Mouse (Mus musculus): ENCODE results near the gene Tnrc6b.

Gene Tnrc6b

DNA sequence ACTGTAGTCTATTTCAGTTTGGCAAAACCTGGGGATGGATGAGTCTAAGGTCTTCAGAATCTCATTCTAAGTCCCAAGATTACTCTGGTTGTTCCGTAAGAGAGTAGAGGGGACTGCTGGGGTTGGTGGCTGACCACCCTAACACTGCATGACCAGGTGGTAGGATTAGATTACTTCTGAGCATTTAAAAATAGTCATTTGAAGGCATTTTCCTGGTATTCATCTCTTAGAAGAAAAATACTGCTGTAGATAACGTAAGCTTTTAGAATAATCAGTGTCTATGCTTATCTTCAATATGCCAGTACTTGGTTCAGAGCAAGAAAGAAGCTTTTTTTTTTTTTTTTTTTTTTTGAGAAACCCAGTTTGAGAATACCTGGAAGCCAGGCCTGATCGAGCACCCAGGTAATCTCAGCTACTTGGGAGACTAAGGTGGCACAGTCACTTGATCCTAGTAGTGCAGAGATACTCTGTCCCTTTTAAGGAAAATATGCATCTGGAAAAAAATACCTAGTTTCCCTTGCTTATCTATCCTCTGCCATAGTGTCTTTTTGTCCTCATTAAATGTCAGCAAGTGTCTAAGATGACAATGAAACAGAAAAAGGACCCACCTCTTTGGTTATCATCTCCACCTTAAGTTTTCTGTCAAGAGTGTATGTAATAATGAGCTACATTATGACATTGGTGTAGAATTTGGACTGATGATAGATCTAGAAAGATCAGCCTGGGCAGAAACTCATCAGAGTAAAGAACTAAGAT is 33.7 kb downstream of the Tnrc6b start:
- TF ChIP-seq GATA4 (IDR thresholded peaks at IDR 0.05; ENCODE audit: insufficient replicate concordance, low read length), result no peak

DNA sequence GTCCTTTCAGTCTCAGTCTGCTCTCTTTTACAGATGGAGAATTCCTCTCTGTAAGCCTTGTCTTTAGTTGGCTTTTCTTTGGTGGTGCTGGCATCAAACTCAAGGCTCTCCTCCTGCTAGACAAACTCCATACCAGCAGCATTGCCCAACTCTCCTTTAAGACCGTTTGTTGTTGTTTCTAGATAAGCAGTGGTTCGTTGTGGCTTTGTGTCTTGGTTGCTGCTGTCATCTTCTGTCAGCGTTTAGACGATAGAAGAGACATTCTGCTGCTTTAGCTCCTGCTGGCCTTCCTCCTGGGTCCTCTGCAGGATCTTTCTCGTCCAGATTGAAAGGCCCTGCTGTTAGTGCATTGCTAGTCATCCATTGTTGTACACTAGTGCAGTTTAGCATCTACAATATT is 37.9 kb downstream of the Tnrc6b start:
- no peak for TF ChIP-seq GATA4 (IDR thresholded peaks at IDR 0.05; ENCODE audit: insufficient replicate concordance, low read length)

DNA sequence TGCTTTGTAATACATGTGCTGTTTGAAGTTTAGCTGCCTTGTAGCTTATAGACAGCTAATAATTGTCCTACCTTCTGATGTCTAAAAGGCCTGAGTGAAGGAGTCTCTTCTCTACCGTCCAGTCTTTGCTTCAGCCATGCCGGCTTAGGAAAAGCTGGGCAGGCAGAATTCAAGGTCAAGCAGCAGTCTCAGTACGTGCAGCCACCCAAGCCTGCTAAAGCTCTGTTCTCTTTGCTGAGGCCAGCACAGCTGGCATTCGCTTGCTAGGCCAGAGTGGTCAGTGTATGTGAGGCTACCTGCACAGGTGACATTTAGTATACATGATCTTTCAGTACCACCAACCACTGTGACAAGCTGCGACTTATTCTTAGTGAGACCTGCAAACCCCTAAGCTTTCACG is 42.2 kb downstream of the Tnrc6b start:
- no peak for TF ChIP-seq GATA4 (IDR thresholded peaks at IDR 0.05; ENCODE audit: insufficient replicate concordance, low read length)

DNA sequence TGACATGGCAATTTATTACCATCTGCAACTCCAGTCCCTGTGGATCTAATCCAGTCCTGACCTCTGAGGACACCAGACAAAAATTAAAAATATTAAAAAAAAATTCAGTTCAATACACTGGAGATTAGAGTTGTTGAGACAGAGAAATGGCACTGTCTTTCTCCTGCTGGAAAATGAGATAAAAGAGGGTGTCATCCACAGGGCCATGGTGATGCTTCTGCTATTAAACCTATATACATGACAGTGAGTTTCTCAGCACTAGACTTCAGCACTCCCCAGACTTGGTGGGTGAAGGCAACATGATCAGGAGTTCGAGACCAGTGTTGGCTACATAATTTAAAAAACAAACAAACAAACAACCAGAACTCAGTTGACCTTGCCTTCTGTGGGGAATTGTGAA is 43.0 kb downstream of the Tnrc6b start:
- no peak for TF ChIP-seq GATA4 (IDR thresholded peaks at IDR 0.05; ENCODE audit: insufficient replicate concordance, low read length)

DNA sequence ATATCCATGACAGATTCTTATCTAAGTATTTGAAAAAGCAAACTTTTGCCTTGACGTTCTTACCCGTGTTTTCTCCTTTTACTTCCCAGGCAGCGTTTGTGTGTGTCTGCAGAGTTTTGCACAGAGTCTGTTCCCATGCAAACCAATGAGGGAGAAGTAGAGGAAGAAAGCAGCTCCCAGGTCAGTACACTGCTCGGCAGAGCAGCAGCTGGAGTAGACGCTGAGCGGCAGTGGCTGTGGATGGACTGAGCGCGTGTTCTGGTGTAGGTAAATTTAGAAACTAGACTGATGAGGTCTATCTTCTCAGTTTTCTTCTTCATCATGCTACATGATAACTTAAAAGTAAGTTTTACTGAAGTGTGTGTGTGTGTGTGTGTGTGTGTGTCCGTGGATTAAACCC is 48.3 kb downstream of the Tnrc6b start:
- TF ChIP-seq GATA4 (IDR thresholded peaks at IDR 0.05; ENCODE audit: insufficient replicate concordance, low read length), result no peak

DNA sequence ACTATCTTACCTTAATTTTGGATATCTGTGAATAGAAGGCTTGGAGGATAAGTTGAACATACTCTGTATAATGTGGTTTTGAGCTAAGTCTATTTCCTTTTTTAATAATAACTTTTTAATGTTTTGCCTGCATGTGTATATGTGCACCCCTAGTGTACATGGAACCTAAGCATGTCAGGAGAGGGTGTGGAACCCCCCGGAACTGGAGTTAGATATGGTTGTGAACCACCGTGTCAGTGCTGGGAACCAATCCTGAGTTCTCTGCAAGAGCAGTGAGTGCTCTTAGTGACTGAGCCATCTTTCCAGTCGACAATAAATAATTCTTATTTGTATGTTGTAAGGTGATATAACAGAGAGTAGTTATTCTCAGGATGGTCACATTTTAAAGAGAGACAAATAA is 49.4 kb downstream of the Tnrc6b start:
- no peak for TF ChIP-seq GATA4 (IDR thresholded peaks at IDR 0.05; ENCODE audit: insufficient replicate concordance, low read length)

DNA sequence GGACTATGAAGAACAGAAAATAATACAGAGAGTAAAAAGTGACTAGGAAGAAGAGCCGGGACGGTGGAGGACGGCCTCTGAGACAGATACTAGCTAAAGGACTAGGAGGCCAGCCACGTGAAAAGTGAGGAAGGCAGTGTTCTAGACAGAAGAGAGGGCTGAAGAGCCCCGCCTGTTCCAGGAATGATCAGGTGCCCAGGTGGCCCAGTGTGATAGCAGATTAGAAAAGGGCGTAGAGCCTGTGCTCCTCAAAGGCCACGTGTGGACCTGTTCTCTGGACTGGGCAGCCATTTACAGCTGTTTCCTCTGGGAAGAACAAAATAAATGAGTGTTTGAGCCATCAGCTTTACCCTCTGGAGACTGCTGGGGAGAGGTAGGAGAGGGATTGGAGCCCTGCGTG is 49.8 kb downstream of the Tnrc6b start:
- no peak for TF ChIP-seq GATA4 (IDR thresholded peaks at IDR 0.05; ENCODE audit: insufficient replicate concordance, low read length)

DNA sequence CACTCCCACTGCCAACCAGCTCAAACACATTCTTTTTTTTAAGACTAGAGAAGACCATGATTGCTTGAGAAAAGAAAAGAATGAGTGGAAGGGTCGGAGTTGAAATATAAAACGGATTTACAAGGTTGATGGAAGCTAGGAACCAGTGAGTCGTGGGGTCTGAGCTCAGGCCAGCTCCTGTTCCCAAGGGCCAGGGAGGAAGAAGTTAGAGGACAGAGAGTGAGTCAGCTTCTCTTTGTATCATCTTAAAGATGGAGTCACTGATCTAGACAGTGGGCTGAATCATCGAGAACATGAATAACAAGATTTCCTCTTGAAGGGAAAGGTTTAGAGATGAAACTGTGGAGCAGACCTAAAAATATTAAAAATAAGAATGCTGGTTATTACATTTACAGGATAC is 51.5 kb downstream of the Tnrc6b start:
- no peak for TF ChIP-seq GATA4 (IDR thresholded peaks at IDR 0.05; ENCODE audit: insufficient replicate concordance, low read length)

DNA sequence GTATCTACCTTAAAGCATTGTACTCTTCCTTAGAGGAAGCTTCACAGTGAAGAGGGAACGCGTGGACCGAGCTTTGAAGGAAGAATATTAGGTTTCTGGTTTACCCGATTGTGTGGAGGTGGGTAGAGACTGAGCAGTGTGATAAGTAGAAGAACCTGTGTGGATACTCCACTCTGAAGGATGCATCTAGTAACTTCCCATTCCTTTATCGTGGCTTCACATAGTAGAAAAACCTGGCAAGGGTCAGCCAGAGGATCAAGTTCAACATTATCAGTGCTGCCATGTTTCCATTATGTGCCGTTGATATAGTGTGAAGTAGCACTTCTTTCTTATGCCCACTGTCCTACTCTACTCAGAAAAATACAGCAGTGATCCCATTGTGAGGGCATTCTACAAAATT is 53.6 kb downstream of the Tnrc6b start:
- no peak for TF ChIP-seq GATA4 (IDR thresholded peaks at IDR 0.05; ENCODE audit: insufficient replicate concordance, low read length)

DNA sequence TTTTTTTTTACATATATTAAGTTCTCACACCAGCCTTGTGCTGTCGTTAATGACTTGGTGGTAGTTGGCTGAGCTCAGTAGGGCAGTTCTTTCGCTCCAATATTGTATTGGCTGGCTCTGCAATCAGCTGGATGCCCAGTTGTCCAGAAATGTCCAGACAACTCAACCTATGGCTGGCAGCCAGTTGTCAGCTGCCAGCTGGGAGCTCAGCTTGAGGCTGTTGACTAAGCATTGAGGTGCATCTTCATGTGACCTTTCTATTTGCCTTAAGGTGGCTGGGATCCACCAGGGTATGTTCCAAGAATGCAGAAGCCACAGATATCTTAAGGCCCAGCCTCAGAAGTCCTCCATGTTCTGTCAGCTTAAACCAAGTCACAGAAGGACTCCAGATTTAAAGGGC is 54.3 kb downstream of the Tnrc6b start:
- TF ChIP-seq GATA4 (IDR thresholded peaks at IDR 0.05; ENCODE audit: insufficient replicate concordance, low read length), result no peak

DNA sequence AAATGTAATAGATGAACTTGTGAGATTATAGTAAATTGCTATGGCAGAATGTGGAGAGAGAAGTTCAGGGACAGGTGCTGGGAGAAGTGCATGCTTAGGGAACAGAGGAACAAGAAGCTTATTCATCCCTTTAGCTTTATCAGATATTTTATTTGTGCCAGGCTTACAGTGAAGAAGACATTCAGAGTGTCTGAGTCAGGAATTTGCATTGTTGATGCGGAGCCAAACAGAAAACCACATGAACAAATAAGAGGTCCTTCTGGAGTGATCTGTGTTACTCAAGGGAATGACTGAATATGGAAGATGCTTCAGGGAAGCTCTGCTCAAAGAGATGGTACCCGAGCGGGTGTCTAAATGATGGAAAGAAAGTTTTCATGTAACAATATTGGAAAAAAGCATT is 57.1 kb downstream of the Tnrc6b start:
- TF ChIP-seq GATA4 (IDR thresholded peaks at IDR 0.05; ENCODE audit: insufficient replicate concordance, low read length), result no peak

DNA sequence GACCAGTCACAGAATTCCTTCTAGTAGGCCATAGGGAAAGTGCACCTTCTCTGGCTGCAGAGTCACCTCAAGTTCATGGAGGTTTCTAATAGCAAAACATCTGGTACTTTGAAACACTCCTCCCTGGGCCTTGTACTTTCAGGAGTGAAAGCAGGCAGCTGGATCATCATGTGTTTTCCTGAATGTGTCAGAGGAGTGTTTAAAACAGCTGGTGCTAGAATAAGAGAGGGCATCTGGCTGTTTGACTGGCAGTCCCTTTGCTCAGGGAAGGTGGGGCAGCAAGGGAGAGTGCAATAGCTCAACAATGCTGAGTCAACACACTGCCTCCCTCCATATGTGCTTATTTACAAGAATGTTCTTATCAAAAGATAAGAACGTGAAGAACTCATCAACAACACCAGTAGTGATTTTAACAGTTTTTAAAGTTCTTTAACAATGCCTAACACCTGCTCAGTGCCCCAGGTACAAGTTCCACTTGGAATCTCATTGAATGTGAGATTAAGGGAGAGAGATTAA is 60.9 kb downstream of the Tnrc6b start:
- TF ChIP-seq GATA4 (IDR thresholded peaks at IDR 0.05; ENCODE audit: insufficient replicate concordance, low read length), result no peak

DNA sequence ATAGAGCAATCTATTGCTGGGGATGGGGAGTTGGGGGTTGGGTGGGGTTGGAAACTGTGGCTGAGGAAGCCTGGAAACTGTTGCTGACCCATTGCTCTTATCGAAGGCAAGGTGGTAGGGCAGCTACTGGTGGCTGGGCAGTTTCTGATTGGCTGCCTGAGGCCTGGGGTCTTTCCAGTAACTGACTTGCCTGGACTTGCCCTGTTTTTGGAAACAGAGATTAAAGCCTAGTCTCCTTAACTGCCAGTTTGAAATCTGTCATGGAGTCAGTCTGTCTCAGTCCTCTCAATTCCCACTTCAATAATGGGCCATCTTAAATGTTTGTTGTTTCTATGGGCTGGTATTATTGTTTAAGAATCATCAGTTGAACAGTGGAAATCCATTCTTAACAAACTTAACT is 63.6 kb downstream of the Tnrc6b start:
- TF ChIP-seq GATA4 (IDR thresholded peaks at IDR 0.05; ENCODE audit: insufficient replicate concordance, low read length), result no peak

DNA sequence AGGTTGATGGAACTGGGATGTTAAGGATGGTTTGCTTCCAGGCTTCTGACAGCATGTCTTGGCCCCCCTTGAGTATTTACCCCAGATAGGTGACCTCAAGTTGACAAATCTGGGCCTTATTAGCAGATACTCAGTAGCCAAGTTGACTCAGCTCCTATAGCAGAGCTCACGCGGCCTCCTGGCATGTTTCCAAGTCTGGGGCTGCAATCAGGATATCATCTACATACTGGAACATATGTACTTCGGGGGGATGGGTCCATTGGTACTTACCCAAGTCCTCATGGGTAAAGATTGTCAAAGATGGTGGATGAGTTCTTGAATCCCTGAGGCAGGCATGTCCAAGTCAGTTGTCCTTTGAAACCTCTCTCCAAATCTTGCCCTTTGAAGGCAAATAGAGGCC is 67.9 kb downstream of the Tnrc6b start:
- TF ChIP-seq GATA4 (IDR thresholded peaks at IDR 0.05; ENCODE audit: insufficient replicate concordance, low read length), result no peak

DNA sequence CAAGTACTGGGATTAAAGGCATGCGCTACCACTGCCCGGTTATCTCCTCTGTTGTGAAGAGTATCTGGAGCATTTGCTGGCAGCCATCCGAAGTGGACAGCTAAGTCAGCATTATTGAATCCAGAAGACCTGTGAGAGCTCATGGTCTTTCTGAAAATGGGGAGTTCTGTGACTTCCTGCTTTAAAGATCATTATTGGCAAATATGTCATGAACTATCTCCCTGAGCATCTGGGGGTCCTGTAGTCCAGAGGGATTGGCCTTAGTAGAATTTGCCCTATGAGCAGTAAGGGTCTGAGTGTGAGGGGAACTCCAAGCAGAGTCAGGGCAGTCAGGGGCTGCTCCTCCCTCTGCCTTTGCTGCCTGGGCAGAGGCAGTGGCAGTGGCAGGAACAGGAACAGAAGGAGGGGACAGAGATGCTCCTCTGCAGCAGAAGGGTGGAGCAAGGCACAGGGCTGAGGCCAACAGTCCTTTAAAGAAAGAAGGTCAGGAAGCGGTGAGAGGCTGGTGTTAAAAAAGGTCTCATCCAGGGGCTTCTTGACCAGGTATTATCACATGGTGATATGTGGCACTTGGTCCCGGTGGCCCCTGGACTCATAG is 69.1 kb downstream of the Tnrc6b start:
- TF ChIP-seq GATA4 (IDR thresholded peaks at IDR 0.05; ENCODE audit: insufficient replicate concordance, low read length), result no peak

DNA sequence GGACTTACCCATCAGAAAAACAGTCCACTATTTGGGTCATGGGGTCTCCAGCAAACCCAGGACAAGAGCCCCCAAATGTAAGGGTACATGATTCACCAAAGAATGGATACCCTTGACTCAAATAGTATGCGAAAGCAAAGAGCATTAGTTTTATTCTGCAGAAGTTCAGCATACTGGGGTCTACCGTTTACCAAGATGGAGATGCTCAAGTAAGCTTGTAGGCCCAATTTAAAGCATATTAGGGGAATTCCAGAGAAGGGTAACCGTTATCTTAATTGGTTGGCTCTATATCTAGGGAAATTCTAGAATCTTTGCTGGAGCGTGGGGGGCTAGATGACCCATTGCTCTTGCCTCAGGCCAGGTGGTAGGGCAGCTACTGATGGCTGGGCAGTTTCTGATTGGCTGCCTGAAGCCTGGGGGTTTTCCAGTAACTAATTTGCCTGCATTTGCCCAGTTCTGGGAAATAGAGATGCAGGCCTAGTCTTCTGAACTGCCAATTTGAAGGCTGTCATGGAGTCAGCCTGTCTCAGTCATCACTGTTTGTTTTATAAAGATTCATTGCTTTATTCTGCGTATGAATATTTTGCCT is 70.2 kb downstream of the Tnrc6b start:
- TF ChIP-seq GATA4 (IDR thresholded peaks at IDR 0.05; ENCODE audit: insufficient replicate concordance, low read length), result no peak

Data from liver, adult (tissue).